Mouse (Mus musculus): ENCODE data around the gene Evi2a. TPM values are rescaled to one million over a fixed set of nuclear protein-coding genes. Genes with fewer than 3 reads are reported as not detected.

Evi2a gene
- polyA plus RNA-seq, 1 experiment from 2014 or later = 4.8 TPM

DNA sequence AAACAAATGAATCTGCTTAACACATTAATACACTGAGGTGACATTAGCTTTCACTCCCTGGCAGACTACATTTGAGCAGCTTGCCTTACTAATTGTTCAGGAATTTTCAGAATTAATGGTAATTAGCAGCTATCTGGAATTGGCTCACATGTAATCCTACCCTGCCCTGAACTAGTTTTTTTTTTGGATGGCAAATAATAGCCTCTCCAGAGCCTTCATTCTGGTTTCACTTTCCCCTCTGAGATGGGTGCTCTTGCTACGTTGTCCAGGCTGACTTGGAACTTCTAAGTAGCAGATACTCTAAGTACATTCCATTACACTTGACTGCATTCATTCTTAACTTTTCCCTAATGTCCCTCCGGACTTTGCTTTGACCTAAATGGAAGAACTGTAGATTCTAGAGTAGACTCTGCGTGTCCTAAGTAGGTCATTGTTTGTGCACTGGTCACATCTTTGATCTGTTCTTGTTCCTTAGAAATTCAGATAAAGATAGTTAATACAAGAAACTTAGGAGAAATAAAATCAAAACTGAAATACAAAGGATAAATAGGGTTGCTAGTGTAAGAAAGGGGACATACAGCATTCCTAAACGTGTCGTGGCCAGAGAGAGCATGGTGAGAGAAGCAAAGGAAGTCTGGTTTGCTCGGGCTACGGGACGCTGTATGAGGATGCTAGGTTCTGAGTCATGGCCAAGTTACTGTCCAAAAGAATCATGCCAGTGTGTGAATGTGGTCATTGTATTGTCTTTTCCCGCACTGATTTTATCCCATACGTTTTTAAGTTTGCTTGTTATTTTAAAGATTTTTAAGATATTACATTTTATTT, 35.2 kb downstream of the Evi2a start:
- no peak overlapping the region for H3K27ac ChIP-seq (replicated peaks; ENCODE audit: low read depth, low read length)
- DNase-seq (no peak), ATAC-seq (ENCODE audit: low FRiP score, low TSS enrichment) (no peak)
- no peaks in the 10 kb centered on the region for H3K4me1 ChIP-seq (ENCODE audit: control insufficient read depth, insufficient read depth, low read length)
- no peaks in the 10 kb centered on the region for H3K9me3 ChIP-seq (ENCODE audit: control insufficient read depth, low read length)
- no peak overlapping the region for H3K9ac ChIP-seq (replicated peaks; ENCODE audit: low read length)
- H3K4me3 ChIP-seq (replicated peaks; ENCODE audit: low read depth, low read length) = no peak overlapping the region
- no peak overlapping the region for H3K4me2 ChIP-seq (ENCODE audit: low read length)
- 0 out of 2 replicates have a peak, but pooled peaks cover 2% of the 10 kb centered on the region for H3K36me3 ChIP-seq (ENCODE audit: control insufficient read depth, insufficient read depth, low read length)
- no peaks in the 10 kb centered on the region for H3K27me3 ChIP-seq (ENCODE audit: control insufficient read depth, insufficient read depth, low read length)
- 83% methylated on average over 10 of the region's 10 CpGs for WGBS

DNA sequence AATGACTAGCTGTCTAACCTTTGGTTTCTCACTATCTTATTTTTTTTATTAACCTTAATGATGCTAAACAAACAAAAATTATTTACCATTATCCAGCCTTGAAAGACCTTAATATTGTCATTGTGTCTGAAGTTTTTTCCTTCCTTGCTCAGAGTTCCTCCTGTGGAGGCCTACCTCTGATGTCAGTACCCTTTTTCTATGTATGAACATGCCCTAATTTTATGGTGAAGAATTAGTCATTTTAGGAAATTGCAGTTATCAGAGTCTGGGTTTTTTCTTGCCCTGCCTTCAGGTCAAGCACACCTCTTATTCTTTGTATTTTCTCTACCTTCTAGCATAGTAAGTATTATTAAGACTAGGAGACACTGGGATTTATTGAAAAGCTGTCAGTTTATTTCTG, 45.7 kb downstream of the Evi2a start:
- Histone ChIP-seq H3K9me3 (ENCODE audit: control insufficient read depth, low read length) (no peaks in the 10 kb centered on the region), H3K4me2 (ENCODE audit: low read length) (no peak overlapping the region), H3K36me3 (ENCODE audit: control insufficient read depth, insufficient read depth, low read length) (peaks cover 4% of the 10 kb centered on the region), H3K4me3 (replicated peaks; ENCODE audit: low read depth, low read length) (no peak overlapping the region), H3K4me1 (ENCODE audit: control insufficient read depth, insufficient read depth, low read length) (no peaks in the 10 kb centered on the region), H3K27ac (replicated peaks; ENCODE audit: low read depth, low read length) (no peak overlapping the region), H3K9ac (replicated peaks; ENCODE audit: low read length) (no peak overlapping the region), H3K27me3 (ENCODE audit: control insufficient read depth, insufficient read depth, low read length) (no peaks in the 10 kb centered on the region)
- DNase-seq (no peak), ATAC-seq (ENCODE audit: low FRiP score, low TSS enrichment) (no peak)

DNA sequence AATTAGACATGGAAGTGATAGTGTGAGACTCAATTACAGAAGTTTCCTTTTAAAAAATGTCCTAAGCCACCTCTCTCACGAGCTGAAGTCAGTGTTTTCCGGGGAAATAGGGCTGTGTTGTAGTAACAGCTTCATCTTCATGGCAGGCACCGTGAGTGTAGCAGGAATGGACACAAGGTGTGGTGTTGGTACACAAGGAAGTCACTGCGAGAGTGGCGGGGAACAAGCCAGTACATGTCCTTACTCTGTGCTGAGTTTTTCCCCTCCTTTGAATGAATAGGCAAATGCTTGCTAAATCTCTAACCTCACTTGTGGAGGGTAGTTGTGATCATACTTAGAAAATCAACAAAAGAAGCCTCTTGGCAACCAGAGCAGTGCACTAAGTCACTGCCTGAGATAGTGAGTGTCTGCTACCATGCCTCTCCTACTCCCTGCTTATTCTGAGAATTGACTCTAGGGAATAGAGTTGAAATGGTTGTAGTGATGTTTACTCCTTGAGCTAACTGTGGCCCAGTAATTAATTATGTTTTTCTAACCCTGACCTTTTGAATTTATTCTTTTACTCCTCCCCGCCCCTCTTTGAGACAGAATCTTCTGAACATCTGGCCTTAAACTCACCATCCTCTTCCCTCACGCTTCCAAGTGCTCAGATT, 46.4 kb downstream of the Evi2a start:
- Histone ChIP-seq H3K9me3 (ENCODE audit: control insufficient read depth, low read length) (no peaks in the 10 kb centered on the region), H3K27me3 (ENCODE audit: control insufficient read depth, insufficient read depth, low read length) (no peaks in the 10 kb centered on the region)
- WGBS = 87% methylated on average over 7 of the region's 7 CpGs

DNA sequence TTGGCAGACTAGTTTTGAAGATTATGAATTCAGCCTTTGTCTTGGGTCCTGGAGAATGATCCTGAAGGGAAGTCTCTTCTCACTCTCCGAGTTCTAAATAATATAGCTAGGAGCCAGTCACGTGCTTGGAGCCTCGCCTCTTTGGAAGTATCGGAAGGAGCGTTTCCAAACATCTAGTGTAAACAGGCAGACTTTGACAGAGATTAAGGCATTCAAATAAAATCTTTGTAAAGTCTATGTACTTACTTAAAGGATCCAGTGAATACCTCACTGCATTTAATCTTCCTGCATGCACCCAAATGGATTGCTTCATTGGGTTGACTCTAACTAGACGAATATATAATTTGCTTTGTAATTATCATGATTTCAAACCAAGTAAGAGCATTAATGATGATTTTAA, 47.0 kb downstream of the Evi2a start:
- Histone ChIP-seq H3K9ac (replicated peaks; ENCODE audit: low read length) (no peak overlapping the region), H3K27ac (replicated peaks; ENCODE audit: low read depth, low read length) (no peak overlapping the region), H3K36me3 (ENCODE audit: control insufficient read depth, insufficient read depth, low read length) (peaks cover 8% of the 10 kb centered on the region), H3K4me1 (ENCODE audit: control insufficient read depth, insufficient read depth, low read length) (no peaks in the 10 kb centered on the region), H3K27me3 (ENCODE audit: control insufficient read depth, insufficient read depth, low read length) (no peaks in the 10 kb centered on the region), H3K4me3 (replicated peaks; ENCODE audit: low read depth, low read length) (no peak overlapping the region), H3K9me3 (ENCODE audit: control insufficient read depth, low read length) (no peaks in the 10 kb centered on the region), H3K4me2 (ENCODE audit: low read length) (no peak overlapping the region)
- DNase-seq (no peak), ATAC-seq (ENCODE audit: low FRiP score, low TSS enrichment) (no peak)
- WGBS = 90% methylated on average over 6 of the region's 6 CpGs

More for the DNA sequence above, 46.4 kb downstream of the Evi2a start:
- no peak for ATAC-seq (ENCODE audit: low FRiP score, low TSS enrichment)
- no peak for DNase-seq
- Histone ChIP-seq H3K4me3 (replicated peaks; ENCODE audit: low read depth, low read length) (no peak overlapping the region), H3K4me2 (ENCODE audit: low read length) (no peak overlapping the region), H3K9ac (replicated peaks; ENCODE audit: low read length) (no peak overlapping the region), H3K27ac (replicated peaks; ENCODE audit: low read depth, low read length) (no peak overlapping the region), H3K36me3 (ENCODE audit: control insufficient read depth, insufficient read depth, low read length) (peaks cover 7% of the 10 kb centered on the region), H3K4me1 (ENCODE audit: control insufficient read depth, insufficient read depth, low read length) (no peaks in the 10 kb centered on the region)

Other genes starting within 250 kb of the Evi2a start
- not detected in 2 replicates for gene Gm9964, start 233.7 kb downstream of the Evi2a start, polyA plus RNA-seq (2014; fragmentation: Nextera tagmentation; extraction: Ambion mirVana)
- 15.6 and 15.7 TPM in 2 replicates for gene Nf1, start 190.9 kb downstream of the Evi2a start, polyA plus RNA-seq (2014; fragmentation: Nextera tagmentation; extraction: Ambion mirVana)
- 4.9 and 5.2 TPM in 2 replicates for gene Omg, start 26.5 kb downstream of the Evi2a start, polyA plus RNA-seq (2014; fragmentation: Nextera tagmentation; extraction: Ambion mirVana)
- not detected in 2 replicates for gene Evi2b, start 6.8 kb downstream of the Evi2a start, polyA plus RNA-seq (2014; fragmentation: Nextera tagmentation; extraction: Ambion mirVana)
- 1.1 TPM in 2 replicates for gene Evi2, start within 50 bp of the Evi2a start, polyA plus RNA-seq (2014; fragmentation: Nextera tagmentation; extraction: Ambion mirVana)
- 22.0 and 24.4 TPM in 2 replicates for gene Rab11fip4, start 60.6 kb upstream of the Evi2a start, polyA plus RNA-seq (2014; fragmentation: Nextera tagmentation; extraction: Ambion mirVana)